Mouse (Mus musculus) gastrocnemius, postnatal 25 days (tissue): ENCODE results near the gene Olfr1141. TPM values are rescaled to one million over a fixed set of nuclear protein-coding genes. Genes with fewer than 3 reads are reported as not detected.

ENCODE experiments used
- DNase-seq: peaks from one replicate; pipeline ENCODE4 v3.0.0; 2022
- long read RNA-seq, 2 experiments: library from polyadenylated mRNA; stranded (forward); transcript quantifications; one replicate each; pipeline ENCODE4 v2.0.0; 2021
- total RNA-seq, 2 experiments: library from RNA; stranded (reverse); gene quantifications; 1 replicate in 1 of 2; 2 replicates in 1 of 2; pipeline ENCODE4 v1.2.3; 2021

Olfr1141 gene
- total RNA-seq: not detected
- long read RNA-seq, experiment 1: 0 reads
- long read RNA-seq, experiment 2: 0 reads

- no peak for DNase-seq
Observed at GRCm38 (mm10) chr2:87753891-87754290, at the start of gene Olfr1141. Gene Olfr1141 (minus strand): TSS chr2:87753991.

- no peak for DNase-seq
Observed at GRCm38 (mm10) chr2:87800292-87800691, 46.5 kb upstream of the Olfr1141 start, which contains the start of gene Olfr1143. Gene Olfr1143 (plus strand): TSS chr2:87800592.

GRCm38 (mm10) chr2:87779183-87779582 lies 25.4 kb upstream of the Olfr1141 start, which contains the start of gene Olfr152:
Gene Olfr152 (plus strand): TSS chr2:87779483.
- DNase-seq: no peak

GRCm38 (mm10) chr2:87776143-87776542 lies 22.4 kb upstream of the Olfr1141 start:
- DNase-seq: no peak

GRCm38 (mm10) chr2:87743452-87743851 lies 10.3 kb downstream of the Olfr1141 start, which contains the start of gene Olfr1140:
Gene Olfr1140 (plus strand): TSS chr2:87743752.
- DNase-seq: no peak

- no peak for DNase-seq
Observed at GRCm38 (mm10) chr2:87739878-87740277, 13.9 kb downstream of the Olfr1141 start, which contains the start of gene Olfr1138. Gene Olfr1138 (minus strand): TSS chr2:87739978.

- no peak for DNase-seq
Observed at GRCm38 (mm10) chr2:87713079-87713478, 40.7 kb downstream of the Olfr1141 start, which contains the start of gene Olfr1137. Gene Olfr1137 (minus strand): TSS chr2:87713179.

Other genes starting within 250 kb of the Olfr1141 start
- not detected for gene Pramel6, start 247.4 kb downstream of the Olfr1141 start, total RNA-seq
- gene Olfr153, start 222.2 kb downstream of the Olfr1141 start, total RNA-seq: not detected
- gene Olfr1128, start 208.4 kb downstream of the Olfr1141 start, total RNA-seq: not detected
- not detected for gene Olfr1129, start 180.1 kb downstream of the Olfr1141 start, total RNA-seq
- not detected for gene Olfr1130, start 147.8 kb downstream of the Olfr1141 start, total RNA-seq
- gene Olfr1131, start 126.9 kb downstream of the Olfr1141 start, total RNA-seq: not detected
- not detected for gene Olfr1132, start 116.5 kb downstream of the Olfr1141 start, total RNA-seq
- gene Olfr1133, start 106.6 kb downstream of the Olfr1141 start, total RNA-seq: not detected
- gene Olfr1134, start 95.5 kb downstream of the Olfr1141 start, total RNA-seq: not detected
- not detected for gene Olfr1135, start 80.3 kb downstream of the Olfr1141 start, total RNA-seq
- not detected for gene Olfr1136, start 60.0 kb downstream of the Olfr1141 start, total RNA-seq
- gene Olfr1137, start 40.8 kb downstream of the Olfr1141 start, total RNA-seq: not detected
- not detected for gene Olfr1138, start 14.0 kb downstream of the Olfr1141 start, total RNA-seq
- gene Olfr1140, start 10.2 kb downstream of the Olfr1141 start, total RNA-seq: not detected
- not detected for gene Olfr152, start 25.5 kb upstream of the Olfr1141 start, total RNA-seq
- not detected for gene Olfr1143, start 46.6 kb upstream of the Olfr1141 start, total RNA-seq
- not detected for gene Olfr1145, start 55.8 kb upstream of the Olfr1141 start, total RNA-seq
- not detected for gene Olfr1148, start 76.5 kb upstream of the Olfr1141 start, total RNA-seq
- not detected for gene Olfr1150-ps1, start 90.0 kb upstream of the Olfr1141 start, total RNA-seq
- not detected for gene Olfr1151, start 101.9 kb upstream of the Olfr1141 start, total RNA-seq
- not detected for gene Olfr1152, start 112.5 kb upstream of the Olfr1141 start, total RNA-seq
- not detected for gene Olfr1153, start 141.0 kb upstream of the Olfr1141 start, total RNA-seq
- gene Olfr1154, start 151.2 kb upstream of the Olfr1141 start, total RNA-seq: not detected
- gene Olfr1155, start 191.1 kb upstream of the Olfr1141 start, total RNA-seq: not detected
- gene Olfr1156, start 199.1 kb upstream of the Olfr1141 start, total RNA-seq: not detected
- gene Olfr1157, start 214.3 kb upstream of the Olfr1141 start, total RNA-seq: not detected
- not detected for gene Olfr74, start 220.7 kb upstream of the Olfr1141 start, total RNA-seq
- not detected for gene Olfr1158, start 236.1 kb upstream of the Olfr1141 start, total RNA-seq